Mouse (Mus musculus) testis, postnatal 14 days (tissue): ENCODE data around the gene Fam217a.
A peak's percentile ranks its signal among the peaks of the same experiment; 100 is the strongest.
"Not testable (repeated sequence)": the region's sequence is repeated elsewhere in the genome, so short reads cannot be mapped to it uniquely, and the experiment has no call there.

Source experiments
- DNase-seq: peaks from one replicate; pipeline ENCODE4 v3.0.0; 2021; ENCODE audit warnings: low spot score

The Fam217a gene

GRCm38 (mm10) chr13:34874736-34875135 is 49.4 kb downstream of the Fam217a start:
- peak; percentile 13 for DNase-seq

- DNase-seq = peak; percentile 93
These were observed 50.1 kb downstream of the Fam217a start for GRCm38 (mm10) chr13:34873801-34874681.

- DNase-seq = no peak
These were observed 59.5 kb downstream of the Fam217a start for GRCm38 (mm10) chr13:34864420-34865169.

- DNase-seq = not testable (repeated sequence)
These were observed 62.9 kb downstream of the Fam217a start for GRCm38 (mm10) chr13:34861166-34861565.
